Mouse (Mus musculus) mouse embryonic stem cell (cell line): ENCODE data around the gene Atp1b4.
"Not testable (repeated sequence)": the region's sequence is repeated elsewhere in the genome, so short reads cannot be mapped to it uniquely, and the experiment has no call there.

ENCODE experiments used
- in situ Hi-C, 2 experiments: fragments of 300-500 bp; cut with MboI; formaldehyde crosslinking; loops; 1 replicate in 1 of 2; 3 replicates in 1 of 2; pipeline ENCODE4 v1.14.3; 2019 to 2020; ENCODE audit warnings: low sequenced_read_pairs in 2 of 2, low pct_unique_long_range_greater_than_20kb in 1 of 2, mixed read lengths in 1 of 2; ENCODE audit not compliant: unreplicated experiment in 1 of 2

Gene Atp1b4

GRCm38 (mm10) chrX:38315884-38316283, at the start of gene Atp1b4:
Atp1b4 (plus strand) TSS chrX:38316184.
- in situ Hi-C loops = no loop called here

GRCm38 (mm10) chrX:38308597-38308996, 7.4 kb upstream of the Atp1b4 start:
- in situ Hi-C loops = no loop called here

GRCm38 (mm10) chrX:38311054-38311453, 4.9 kb upstream of the Atp1b4 start:
- in situ Hi-C loops = no loop called here

GRCm38 (mm10) chrX:38312910-38313625, 2.9 kb upstream of the Atp1b4 start:
- in situ Hi-C loops = no loop called here

- in situ Hi-C loops = no loop called here
Measured at GRCm38 (mm10) chrX:38313626-38314210, 2.3 kb upstream of the Atp1b4 start.

- in situ Hi-C loops = loop anchor here (10.0 to 25.0 kb wide), 3 partner anchors 94 to 331 kb away; no protein-coding TSS in a partner anchor
Measured at GRCm38 (mm10) chrX:38330695-38331406, 14.9 kb downstream of the Atp1b4 start.

- in situ Hi-C loops = loop anchor here (10.0 to 25.0 kb wide), 3 partner anchors 97 to 328 kb away; no protein-coding TSS in a partner anchor
Measured at GRCm38 (mm10) chrX:38334329-38335279, 18.6 kb downstream of the Atp1b4 start.

- in situ Hi-C loops = no loop called here
Measured at GRCm38 (mm10) chrX:38362016-38362415, 46.0 kb downstream of the Atp1b4 start.

GRCm38 (mm10) chrX:38364621-38365020, 48.6 kb downstream of the Atp1b4 start:
- in situ Hi-C loops = not testable (repeated sequence)

- in situ Hi-C loops = not testable (repeated sequence)
Measured at GRCm38 (mm10) chrX:38373169-38373568, 57.2 kb downstream of the Atp1b4 start.
